Mouse (Mus musculus): ENCODE measurements around the gene Fam83f.

DNA sequence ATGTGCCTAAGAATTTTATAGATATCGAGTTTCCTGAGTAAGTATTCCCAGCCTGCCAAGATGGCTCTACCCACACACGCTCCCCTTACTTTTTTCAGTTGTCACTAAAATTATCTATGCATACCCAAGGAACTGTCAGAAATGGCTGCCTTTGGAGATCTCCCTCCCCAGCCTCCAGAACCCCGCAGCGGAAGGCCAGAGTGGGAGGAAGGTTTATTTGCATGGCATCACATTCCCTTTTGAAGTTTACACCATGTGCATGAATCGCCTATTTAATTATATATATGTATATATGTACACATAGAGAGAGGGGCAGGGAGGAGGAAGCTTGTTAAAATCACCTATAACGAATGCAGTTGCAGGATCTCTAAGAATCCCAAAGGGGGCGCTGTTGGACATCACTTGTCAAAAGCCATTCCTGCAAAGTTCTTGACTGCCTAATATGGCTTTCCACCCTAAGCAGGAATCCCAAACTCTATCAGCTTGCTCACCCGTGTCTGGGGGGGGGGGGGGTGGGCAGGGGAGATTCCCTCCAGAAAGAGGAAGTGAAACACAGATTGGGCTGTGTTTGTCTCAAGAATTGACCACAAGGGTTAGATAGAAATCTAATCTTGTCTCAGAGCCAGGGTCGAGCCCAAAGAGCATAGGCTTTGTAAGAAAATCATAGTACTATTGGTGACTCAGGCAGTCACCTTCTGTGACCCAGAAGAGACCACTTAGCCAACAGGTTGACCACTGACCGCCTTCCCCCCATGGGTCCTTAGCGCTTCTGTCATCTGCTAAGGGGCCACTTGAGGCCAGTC lies 37.1 kb upstream of the Fam83f start:
- no peak for TF ChIP-seq POLR2A (IDR thresholded peaks at IDR 0.05; ENCODE audit: control insufficient read depth, extremely low read depth, insufficient read depth, low read length, poor library complexity)
- no peak for TF ChIP-seq CTCF (IDR thresholded peaks at IDR 0.05; ENCODE audit: borderline replicate concordance, control insufficient read depth, extremely low read depth, insufficient read depth, low read length, poor library complexity)
